Mouse (Mus musculus) embryonic fibroblast, embryonic 13.5 days (primary cell): ENCODE data around the gene Ramp3.

Experiments
- CTCF ChIP-seq: IDR thresholded peaks from 2 replicates; pipeline ENCODE4 v1.5.1; 2011; ENCODE audit warnings: mild to moderate bottlenecking, control low read depth, low read length, moderate library complexity, borderline replicate concordance; ENCODE audit not compliant: insufficient read depth
- POLR2A ChIP-seq: IDR thresholded peaks from 2 replicates; pipeline ENCODE4 v1.6.1; 2011; ENCODE audit warnings: low read depth, mild to moderate bottlenecking, control low read depth, low read length, moderate library complexity

GRCm38 (mm10) chr11:6698281-6698680 lies 40.0 kb downstream of the Ramp3 start:
- TF ChIP-seq CTCF (no peak), POLR2A (no peak)
